Mouse (Mus musculus): ENCODE measurements around the gene Mpzl1. TPM values are rescaled to one million over a fixed set of nuclear protein-coding genes. Genes with fewer than 3 reads are reported as not detected.

Mpzl1 gene
- total RNA-seq, 2 experiments from 2014 or later = 33.3 to 34.1 TPM

DNA sequence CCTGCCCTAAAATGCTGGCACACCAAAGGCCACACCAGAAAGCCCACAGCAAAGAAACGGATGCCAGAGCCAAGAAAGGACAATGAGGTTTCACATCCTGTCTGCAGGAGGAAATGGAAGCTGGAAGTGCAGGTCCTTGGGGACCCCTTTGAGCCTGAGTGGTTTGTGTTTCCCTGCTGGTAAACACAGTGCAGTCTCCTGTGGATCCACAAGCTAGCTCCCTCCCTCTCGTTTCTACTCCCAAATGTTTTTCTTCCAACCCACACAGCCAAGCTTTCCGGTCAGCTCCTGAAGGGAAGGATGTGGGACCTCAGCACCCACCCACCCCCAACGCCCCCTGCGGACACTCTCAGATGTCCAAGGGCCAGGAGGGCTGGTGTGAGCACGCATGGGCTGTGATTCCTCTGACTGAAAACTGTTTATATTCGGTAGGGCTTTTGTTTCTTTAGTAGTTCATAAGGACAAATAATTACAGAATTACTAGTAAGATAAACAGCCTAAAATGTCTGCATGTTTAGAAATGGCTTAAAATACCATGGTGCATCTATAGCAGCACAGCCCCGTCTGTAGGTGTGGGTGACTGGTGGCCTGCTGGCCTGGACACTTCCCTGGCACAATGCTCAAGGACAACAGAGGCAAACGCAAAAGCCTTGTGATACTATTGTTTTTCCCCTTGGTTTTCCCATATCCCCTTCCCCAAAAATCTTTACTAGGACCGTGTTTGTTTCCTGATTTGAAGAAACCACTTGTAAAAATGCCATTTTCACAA, 44.9 kb downstream of the Mpzl1 start:
- intact Hi-C loops (cut with DNase I) = no loop called here

DNA sequence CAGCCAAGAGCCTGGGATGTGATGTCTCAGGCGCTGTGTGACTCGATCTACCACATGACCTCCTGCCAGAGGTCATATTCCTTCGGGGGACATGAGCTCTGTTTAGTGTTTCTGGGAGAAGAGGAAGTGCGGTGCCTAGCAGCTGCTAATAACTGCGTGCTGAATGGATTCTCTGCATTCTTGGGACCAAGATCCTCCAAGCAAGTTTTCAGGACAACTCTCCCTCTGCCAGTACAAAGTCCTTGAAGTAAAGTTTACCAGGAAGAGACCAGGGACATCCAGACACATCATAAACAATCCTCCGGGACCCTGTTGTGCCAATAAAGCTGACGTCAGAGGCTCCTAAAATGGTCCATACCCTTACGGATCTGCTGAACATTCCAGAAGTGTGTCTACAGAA, 46.5 kb downstream of the Mpzl1 start:
- intact Hi-C loops (cut with DNase I) = no loop called here
- DNase-seq = no peak

More for the DNA sequence above, 44.9 kb downstream of the Mpzl1 start:
- peak; percentile 61 to 66 for DNase-seq

DNA sequence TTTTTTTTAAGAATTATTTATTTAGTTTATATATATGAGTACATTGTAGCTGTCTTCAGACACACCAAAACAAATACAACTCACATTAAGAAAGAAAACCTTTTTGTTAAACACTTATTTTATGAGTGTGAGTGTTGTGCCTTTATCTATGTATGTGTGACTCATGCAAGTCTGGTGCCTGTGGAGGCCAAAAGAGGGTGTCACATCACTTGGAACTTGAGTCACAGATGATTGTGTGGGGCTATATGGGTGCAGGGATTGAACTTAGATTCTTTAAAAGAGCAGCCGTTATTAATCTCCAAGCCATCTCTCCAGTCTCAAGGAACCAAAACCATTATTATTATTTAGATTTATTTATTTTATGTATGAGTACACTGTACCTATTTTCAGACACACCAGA, 48.0 kb downstream of the Mpzl1 start:
- DNase-seq = no peak
- intact Hi-C loops (cut with DNase I) = no loop called here

DNA sequence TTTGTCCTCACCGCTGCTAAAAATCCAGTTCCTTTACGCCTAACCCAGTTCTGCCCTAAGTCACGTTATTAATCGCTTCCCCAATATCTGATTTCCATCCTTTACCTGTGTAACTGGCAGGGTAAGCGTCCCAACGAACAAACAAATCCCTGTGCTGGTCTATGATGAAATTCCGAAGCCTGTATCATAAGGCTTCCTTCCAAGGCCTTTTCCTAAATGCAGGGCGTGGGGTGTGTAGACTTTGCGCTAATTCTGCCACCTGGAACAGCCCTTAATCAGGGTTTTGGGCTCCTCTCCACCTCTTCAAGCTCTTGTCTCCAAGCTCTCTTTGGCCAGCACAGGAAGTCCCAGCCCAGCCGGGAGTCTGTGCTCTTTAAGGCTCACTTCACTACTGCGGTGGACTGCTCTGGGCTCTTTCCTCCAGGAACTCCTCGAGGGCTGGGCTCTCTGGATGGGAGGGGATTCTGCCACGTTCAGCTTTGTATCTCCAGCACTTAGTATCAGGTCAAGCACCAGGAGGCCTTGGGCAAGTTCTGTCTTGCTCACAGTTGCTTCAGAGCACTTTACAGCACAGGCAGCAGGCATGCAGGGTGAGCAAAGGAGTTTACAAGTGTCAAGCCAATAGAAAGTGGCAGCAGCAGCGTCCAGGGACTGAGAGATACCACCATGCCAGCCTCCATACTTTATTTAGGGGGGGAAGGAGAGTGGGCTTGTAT, 48.8 kb downstream of the Mpzl1 start:
- DNase-seq = peak; percentile 25 to 41

DNA sequence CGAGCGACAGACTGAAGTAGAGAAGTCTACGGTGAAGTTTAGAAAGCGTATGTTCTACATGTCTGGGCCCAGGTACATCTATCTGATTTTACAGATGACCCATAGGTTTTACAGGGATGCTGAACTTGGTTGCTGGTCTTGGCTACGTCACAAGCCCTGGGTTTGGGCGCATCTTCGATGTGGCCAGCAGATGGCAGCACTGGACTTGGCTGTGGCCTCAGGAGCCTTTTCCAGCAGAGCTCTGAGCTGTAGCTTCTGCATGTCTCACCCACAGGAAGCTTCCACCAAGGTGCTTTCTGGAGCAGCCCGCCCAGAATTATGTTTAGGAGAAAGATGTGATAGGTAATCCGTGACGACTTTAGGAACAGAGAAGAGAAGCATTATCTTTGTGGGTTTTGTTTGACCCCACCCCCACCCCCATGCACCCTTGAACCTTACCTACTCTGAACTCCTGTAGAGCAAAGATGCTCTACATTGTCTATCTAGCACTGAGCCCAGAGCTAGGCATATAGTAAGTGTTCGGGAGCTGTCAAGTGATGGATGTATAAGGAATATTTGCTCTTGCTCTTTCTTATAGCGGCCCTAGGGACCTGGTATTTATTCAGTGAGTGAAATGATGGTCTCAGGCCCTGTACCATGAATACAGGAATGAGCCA, 50.7 kb downstream of the Mpzl1 start:
- intact Hi-C loops (cut with DNase I) = loop anchor here (1.0 to 5.0 kb wide), 5 partner anchors 51 to 179 kb away; partner anchors contain the start of genes Creg1 and Mpzl1

More for the DNA sequence above, 48.8 kb downstream of the Mpzl1 start:
- intact Hi-C loops (cut with DNase I) = loop anchor here (2.0 kb wide), 1 partner anchor 57 kb away; no protein-coding TSS in a partner anchor

DNA sequence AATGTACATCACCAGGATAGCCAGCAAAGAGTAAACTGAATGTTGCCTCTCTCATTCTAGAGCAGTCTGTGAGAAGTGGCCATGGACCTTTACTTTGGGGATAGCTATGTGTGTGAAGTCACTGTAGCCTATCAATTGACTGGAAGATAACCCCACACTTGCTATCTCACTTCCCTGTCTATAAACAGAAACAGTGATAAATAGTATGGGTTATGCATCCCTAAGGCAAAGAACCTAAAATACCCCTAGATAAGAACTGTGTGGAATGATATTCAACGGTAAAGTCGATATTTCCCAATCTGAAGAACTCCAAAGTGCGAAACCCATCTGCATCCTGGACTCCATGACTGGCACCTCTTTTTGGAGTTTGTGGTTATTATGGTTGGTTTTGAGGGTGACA, 53.1 kb downstream of the Mpzl1 start:
- intact Hi-C loops (cut with DNase I) = loop anchor here (5.0 kb wide), 1 partner anchor 181 kb away; the partner anchor contains the start of gene Creg1
- DNase-seq = no peak

More for the DNA sequence above, 50.7 kb downstream of the Mpzl1 start:
- peak; percentile 90 to 96 for DNase-seq

DNA sequence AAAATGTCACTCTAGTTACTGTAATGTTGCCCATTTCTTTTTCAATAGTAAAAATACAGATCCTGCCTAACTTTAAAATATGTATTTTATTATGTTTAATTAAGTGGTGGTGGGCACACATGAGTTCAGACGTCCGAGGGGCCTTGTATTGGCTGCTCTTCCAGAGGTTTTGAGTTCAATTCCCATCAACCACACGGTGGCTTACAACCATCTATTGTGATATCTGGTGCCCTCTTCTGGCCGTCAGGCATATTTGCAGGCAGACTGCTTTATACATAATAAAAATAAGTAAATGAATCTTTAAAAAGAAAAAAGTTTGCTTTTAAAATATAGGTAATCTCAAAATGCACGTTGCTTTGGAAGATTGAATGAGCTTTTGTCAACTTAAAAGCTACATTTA, 55.0 kb downstream of the Mpzl1 start:
- intact Hi-C loops (cut with DNase I) = no loop called here
- DNase-seq = no peak

DNA sequence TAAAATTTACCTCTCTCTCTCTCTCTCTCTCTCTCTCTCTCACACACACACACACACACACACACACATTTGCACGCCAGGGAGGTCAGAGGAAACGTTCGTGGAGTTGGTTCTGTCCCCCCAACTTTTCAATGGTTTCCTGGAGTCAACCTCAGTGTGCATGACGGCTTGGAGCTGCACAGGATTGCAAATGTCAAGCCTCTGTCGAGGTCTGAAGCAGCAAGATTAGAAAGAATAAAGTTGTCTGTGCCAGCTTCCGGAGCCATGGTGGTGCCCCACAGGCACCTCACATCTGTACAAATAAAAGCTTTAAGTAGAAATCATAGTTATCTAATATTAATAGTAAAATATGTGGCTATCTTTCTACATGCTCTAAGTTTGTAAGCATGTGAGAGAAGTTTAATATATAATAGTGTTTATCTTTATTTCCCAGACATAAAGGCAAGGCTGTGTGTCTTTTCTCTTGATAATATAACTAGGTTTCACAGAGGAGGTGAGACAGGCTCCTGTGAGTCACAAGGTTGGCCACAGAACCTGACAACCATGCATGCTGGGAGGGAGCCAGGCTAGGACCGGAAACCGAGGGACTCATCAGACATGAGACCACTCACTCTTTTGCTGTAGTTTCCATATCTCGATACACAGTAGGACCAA, 57.8 kb downstream of the Mpzl1 start:
- DNase-seq = no peak
- intact Hi-C loops (cut with DNase I) = no loop called here

DNA sequence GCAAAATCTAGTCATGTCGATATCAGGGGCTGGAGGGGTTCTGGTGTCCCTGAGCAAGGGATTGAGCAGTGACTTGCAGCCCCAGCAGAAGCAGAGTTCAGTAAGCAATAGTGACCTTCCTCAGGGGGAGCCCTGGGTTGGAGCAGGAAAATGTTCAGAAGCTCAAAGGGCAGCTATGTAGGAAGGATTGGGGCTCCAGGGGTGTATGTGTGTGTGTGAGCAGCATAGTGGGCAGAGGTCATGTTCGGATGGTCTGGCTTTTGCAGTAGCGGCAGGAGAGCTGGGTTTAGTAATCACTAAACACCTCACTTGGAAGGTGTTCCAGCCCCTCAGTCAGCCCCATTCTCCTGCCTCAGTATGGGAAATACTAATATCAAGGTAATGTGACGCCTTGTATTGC, 58.3 kb downstream of the Mpzl1 start:
- no peak for DNase-seq
- intact Hi-C loops (cut with DNase I) = no loop called here

DNA sequence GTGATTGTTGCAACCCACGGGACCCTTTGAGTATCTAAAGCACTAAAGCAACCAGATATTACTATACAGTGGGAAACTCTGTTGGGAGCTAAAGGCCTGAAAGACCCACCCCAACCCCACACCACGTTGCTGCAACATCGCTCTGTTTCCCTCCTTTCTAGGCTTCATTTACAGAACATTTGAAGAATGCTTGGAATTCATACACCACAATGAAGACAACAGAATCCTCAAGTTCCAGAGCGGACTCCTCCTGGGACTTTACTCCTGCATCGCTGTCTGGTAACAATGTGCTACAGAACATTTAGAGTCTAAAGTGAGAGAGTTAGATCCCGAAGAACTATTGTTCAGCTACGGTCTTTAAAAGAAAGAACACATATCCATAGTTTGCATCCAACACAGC, 66.9 kb downstream of the Mpzl1 start:
- intact Hi-C loops (cut with DNase I) = loop anchor here (5.0 kb wide), 1 partner anchor 190 kb away; no protein-coding TSS in a partner anchor
- DNase-seq = no peak

DNA sequence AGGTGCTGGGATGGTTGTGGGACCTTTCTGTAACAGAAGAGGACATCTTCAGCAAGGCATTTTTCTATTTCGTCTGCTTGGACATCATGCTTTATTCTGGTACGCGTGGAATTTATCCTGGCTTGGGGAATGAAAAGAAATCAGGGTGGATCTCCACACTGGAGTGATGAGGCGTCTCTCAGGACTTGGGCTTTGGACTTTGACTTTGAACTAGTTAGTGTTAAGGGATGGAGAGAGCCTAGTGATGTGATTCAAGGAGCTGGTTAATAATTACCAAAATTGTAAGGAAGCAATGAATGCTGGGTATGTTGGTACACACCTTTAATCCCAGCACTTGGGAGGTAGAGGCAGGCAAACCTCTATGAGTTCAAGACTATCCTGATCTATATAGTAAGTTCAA, 69.1 kb downstream of the Mpzl1 start:
- DNase-seq = no peak
- intact Hi-C loops (cut with DNase I) = loop anchor here (5.0 kb wide), 1 partner anchor 188 kb away; no protein-coding TSS in a partner anchor

DNA sequence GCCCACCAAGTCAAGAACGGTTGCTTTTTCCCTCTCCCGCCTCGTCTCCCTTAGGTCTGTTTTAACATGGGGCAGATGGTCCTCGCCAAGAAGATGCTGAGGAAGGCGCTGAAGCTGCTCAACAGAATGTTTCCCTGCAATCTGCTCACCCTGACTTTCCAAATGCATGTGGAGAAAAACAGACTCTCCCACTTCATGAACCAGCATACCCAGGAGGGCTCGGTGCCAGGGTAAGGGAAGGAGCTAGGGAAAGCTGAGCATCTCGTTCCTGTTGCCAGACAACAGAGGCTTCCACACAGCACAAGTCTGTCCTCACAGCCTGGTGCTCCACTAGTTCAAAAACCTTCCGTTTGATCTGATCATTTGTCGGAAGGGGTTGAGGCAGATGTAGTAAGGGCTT, 75.3 kb downstream of the Mpzl1 start:
- DNase-seq = no peak
- intact Hi-C loops (cut with DNase I) = no loop called here

DNA sequence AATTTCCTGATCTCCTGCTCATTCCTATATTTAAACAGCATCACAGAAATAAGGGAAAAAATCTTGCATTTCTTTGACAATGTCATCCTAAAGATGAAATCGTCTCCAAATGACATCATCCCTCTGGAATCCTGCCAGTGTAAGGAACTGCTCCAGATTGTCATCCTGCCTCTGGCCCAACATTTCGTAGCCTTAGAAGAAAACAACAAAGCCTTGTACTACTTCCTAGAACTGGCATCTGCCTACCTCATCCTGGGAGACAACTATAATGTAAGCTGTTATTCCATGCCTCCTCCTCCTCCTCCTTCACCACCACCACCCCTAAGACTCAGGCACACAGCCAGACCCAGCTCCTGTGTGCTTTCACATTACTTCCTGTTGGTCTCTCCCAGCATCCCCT, 77.6 kb downstream of the Mpzl1 start:
- intact Hi-C loops (cut with DNase I) = no loop called here
- DNase-seq = peak in 1 of 2 experiments; percentile 14

Other genes with a start within 250 kb of the Mpzl1 start
- gene Dcaf6, start 174.1 kb downstream of the Mpzl1 start, total RNA-seq (2021) = 10 to 100 TPM; 75.7 to 83.9 TPM
- 100 to 1,000 TPM; 485 to 516 TPM for gene Mpc2, start 173.9 kb downstream of the Mpzl1 start, total RNA-seq (2021)
- gene Adcy10, start 149.4 kb downstream of the Mpzl1 start, total RNA-seq (2021) = under 1 TPM in 1 of 2 experiments, not detected in 1; 0.17 TPM
- 100 to 1,000 TPM; 103 to 109 TPM for gene Rcsd1, start 75.2 kb upstream of the Mpzl1 start, total RNA-seq (2021)
- 10 to 100 TPM; 43.5 to 52.3 TPM for gene Creg1, start 129.2 kb upstream of the Mpzl1 start, total RNA-seq (2021)
- gene Cd247, start 154.1 kb upstream of the Mpzl1 start, total RNA-seq (2021) = 1 to 10 TPM; 1.4 to 7.9 TPM